Mouse (Mus musculus) midbrain, embryonic 14.5 days (tissue): ENCODE data around the gene Dio1. TPM values are rescaled to one million over a fixed set of nuclear protein-coding genes. Genes with fewer than 3 reads are reported as not detected.

Experiments used
- ATAC-seq: fragments of 200-750 bp; cut with Nextera tagmentation; 2 replicates; pipeline ENCODE4 v1.8.0; 2017; ENCODE audit warnings: moderate number of reproducible peaks, moderate library complexity; ENCODE audit not compliant: low FRiP score, low TSS enrichment
- DNase-seq: peaks from one replicate; pipeline ENCODE4 v3.0.0-alpha.2; 2015
- H3K27ac ChIP-seq: fragments of 300-500 bp; sonication (generic); replicated peaks from 2 replicates; pipeline ENCODE4 v1.5.1; 2014; ENCODE audit warnings: mild to moderate bottlenecking, low read depth, low read length, moderate library complexity
- H3K27me3 ChIP-seq: fragments of 300-500 bp; sonication (generic); 2 replicates; pipeline ENCODE4 v1.6.1; 2014; ENCODE audit warnings: low read length, control low read depth, mixed read lengths; ENCODE audit not compliant: control insufficient read depth, insufficient read depth
- H3K36me3 ChIP-seq: fragments of 300-500 bp; sonication (generic); 2 replicates; pipeline ENCODE4 v1.6.1; 2014; ENCODE audit warnings: low read length, control low read depth; ENCODE audit not compliant: control insufficient read depth, insufficient read depth
- H3K4me1 ChIP-seq: fragments of 300-500 bp; sonication (generic); 2 replicates; pipeline ENCODE4 v1.6.1; 2014; ENCODE audit warnings: mild to moderate bottlenecking, antibody characterized with exemption, low read length, control low read depth; ENCODE audit not compliant: control insufficient read depth, insufficient read depth
- H3K4me2 ChIP-seq: fragments of 300-500 bp; sonication (generic); 2 replicates; pipeline ENCODE4 v1.6.1; 2014; ENCODE audit warnings: mild to moderate bottlenecking, low read length, moderate library complexity
- H3K4me3 ChIP-seq: fragments of 300-500 bp; sonication (generic); replicated peaks from 2 replicates; pipeline ENCODE4 v1.5.1; 2014; ENCODE audit warnings: low read depth, low read length
- H3K9ac ChIP-seq: fragments of 300-500 bp; sonication (generic); replicated peaks from 2 replicates; pipeline ENCODE4 v1.6.1; 2014; ENCODE audit warnings: mild to moderate bottlenecking, low read length, moderate library complexity
- H3K9me3 ChIP-seq: fragments of 300-500 bp; sonication (generic); 2 replicates; pipeline ENCODE4 v1.6.1; 2016; ENCODE audit warnings: low read length, control low read depth, mixed read lengths; ENCODE audit not compliant: control insufficient read depth
- WGBS: fragments of 180-500 bp; shearing (Covaris S2); extraction: QIAGEN DNeasy Blood & Tissue Kit; methylation state at CpG from one replicate; pipeline ENCODE4 v1.1.7; 2014; 5-methylcytosine and 5-hydroxymethylcytosine counted together
- polyA plus RNA-seq: library from polyadenylated mRNA; unstranded; fragments of >200 nt; fragmentation: Nextera tagmentation; extraction: Ambion mirVana; gene quantifications from 2 replicates; pipeline ENCODE4 v1.2.1, GENCODE M21; 2014

The Dio1 gene
- polyA plus RNA-seq, 1 experiment from 2014 or later: not detected

DNA sequence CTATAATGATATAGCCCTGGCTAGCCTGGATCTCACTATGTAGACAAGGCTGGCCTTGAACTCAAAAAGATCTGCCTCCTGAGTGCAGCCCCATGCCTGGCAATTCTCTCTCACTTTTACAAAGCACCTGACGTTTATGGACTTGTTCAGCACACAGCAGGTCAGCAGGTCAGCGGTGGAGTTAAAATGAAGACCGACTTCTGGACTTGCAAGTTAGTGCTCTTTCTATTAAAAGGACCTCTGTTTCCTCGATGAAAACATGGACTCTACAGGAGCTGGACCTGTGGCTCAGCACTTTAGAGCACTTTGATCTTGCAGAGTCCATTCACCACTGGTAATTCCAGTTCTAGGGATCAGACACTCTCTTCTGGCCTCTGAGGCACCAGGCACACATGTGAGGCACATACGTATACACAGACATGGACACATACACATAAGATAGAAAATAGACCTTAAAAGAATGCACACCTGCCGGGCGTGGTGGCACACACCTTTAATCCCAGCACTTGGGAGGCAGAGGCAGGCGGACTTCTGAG is 8.8 kb downstream of the Dio1 start:
- Histone ChIP-seq H3K27me3 (no peaks in the 10 kb centered on the region), H3K9me3 (no peaks in the 10 kb centered on the region), H3K9ac (no peak overlapping the region), H3K4me3 (no peak overlapping the region), H3K27ac (no peak overlapping the region), H3K4me1 (no peaks in the 10 kb centered on the region), H3K36me3 (no peaks in the 10 kb centered on the region), H3K4me2 (no peak overlapping the region)
- WGBS: 84% methylated on average over 8 of the region's 8 CpGs
- no peak for ATAC-seq
- DNase-seq: no peak

DNA sequence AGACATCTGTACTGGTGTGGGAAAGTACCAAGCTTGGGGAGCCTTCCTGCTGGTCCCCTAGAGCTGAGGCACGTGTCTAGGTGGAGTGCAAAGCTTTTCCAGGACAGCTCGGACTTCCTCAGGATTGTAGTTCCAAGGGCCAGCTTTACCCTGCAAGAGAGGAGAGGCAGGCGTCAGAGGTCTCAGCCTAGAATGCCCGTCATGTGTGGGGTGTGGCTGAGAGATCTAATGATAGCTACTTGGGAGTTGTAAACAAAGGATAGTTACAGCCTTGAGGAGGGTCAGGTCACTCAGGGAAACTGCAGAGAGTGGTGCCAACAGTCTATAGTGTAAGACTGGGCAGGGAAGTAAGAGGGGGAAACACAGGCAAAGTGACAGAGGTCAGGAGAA is 14.7 kb downstream of the Dio1 start:
- no peaks in the 10 kb centered on the region for H3K27me3 ChIP-seq
- ATAC-seq (no peak), DNase-seq (no peak)
- 76% methylated on average over 4 of the region's 4 CpGs for WGBS
- H3K9ac ChIP-seq: no peak overlapping the region
- H3K4me1 ChIP-seq: no peaks in the 10 kb centered on the region
- no peak overlapping the region for H3K4me2 ChIP-seq
- H3K27ac ChIP-seq: no peak overlapping the region
- H3K9me3 ChIP-seq: no peaks in the 10 kb centered on the region
- no peak overlapping the region for H3K4me3 ChIP-seq
- H3K36me3 ChIP-seq: no peaks in the 10 kb centered on the region

DNA sequence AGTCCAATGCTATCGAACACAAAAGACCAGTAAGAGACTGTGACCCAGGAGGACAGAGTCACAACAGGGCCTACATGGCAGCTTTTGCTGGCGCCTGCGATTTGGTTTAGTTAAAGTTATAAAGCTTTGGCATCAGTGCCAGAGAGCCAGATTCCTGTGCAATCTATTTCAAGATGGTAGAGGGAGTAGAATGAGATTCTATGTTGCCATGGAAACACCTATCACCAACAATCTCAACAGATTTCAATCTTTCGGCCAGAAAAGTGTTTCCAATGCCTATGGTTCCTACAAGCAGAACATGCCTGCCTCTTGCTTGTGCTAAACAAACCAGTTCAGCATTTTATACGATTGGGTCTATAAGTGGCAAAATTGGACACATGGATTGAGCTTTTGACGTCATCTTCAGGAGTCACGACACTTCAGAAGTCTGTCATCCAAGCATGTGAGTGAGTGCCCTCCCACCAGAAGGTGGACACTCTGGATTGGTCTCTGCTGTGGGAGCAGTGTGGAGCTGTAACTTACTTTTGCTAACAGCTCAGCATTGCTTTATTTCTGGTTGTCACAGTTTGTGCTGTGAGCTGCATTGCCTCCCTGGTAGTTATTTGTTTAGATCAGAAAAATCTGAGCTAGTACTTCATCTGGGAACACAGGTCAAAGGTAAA is 15.2 kb downstream of the Dio1 start:
- Histone ChIP-seq H3K4me1 (no peaks in the 10 kb centered on the region), H3K36me3 (no peaks in the 10 kb centered on the region), H3K4me3 (no peak overlapping the region), H3K9me3 (no peaks in the 10 kb centered on the region), H3K9ac (no peak overlapping the region), H3K27me3 (no peaks in the 10 kb centered on the region), H3K27ac (no peak overlapping the region), H3K4me2 (no peak overlapping the region)
- WGBS: 86% methylated on average over 7 of the region's 7 CpGs
- no peak for ATAC-seq
- DNase-seq: peak; percentile 5

DNA sequence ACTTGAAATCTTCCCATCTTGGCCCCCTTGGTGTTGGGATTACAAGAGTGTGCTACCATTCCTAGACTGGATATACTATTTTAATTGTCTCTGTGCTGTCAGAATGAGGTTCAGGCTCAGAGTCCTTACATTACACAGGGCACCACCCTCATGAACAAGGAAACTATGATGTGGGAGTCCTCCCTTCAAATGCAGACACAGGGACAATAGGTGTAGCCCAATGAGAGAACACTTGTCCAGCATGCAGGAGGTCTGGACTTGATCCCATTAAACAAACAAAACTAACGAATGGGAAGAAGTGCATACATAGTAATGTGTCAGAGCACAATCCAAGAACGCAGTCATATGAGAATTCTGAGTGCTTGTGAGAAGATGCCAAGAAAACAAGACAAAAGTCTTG is 19.5 kb downstream of the Dio1 start:
- no peak overlapping the region for H3K9ac ChIP-seq
- no peak overlapping the region for H3K4me3 ChIP-seq
- H3K9me3 ChIP-seq: no peaks in the 10 kb centered on the region
- no peaks in the 10 kb centered on the region for H3K4me1 ChIP-seq
- DNase-seq (no peak), ATAC-seq (no peak)
- WGBS: 92% methylated on average over 2 of the region's 2 CpGs
- H3K4me2 ChIP-seq: no peak overlapping the region
- H3K36me3 ChIP-seq: no peaks in the 10 kb centered on the region
- H3K27ac ChIP-seq: no peak overlapping the region
- H3K27me3 ChIP-seq: no peaks in the 10 kb centered on the region

DNA sequence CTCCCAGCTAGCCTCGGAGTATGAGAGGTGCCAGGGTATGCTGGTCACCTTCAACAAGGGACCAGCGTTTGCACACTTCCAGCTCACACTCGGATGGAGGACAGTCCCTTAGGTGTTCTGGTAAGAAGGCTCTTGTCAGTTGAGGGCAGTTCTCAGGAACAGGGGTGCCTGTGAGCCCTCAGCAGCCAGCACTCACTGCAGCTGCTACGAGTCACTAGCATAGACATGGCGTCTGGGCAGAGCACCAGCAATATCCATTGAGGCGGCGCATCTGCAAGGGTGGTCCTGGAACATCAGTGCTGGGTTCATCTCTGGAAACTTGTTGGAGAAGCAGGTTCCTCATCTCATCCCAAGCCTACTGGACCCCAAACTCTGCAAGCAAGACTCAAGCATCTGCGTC is 20.6 kb downstream of the Dio1 start:
- H3K27me3 ChIP-seq: no peaks in the 10 kb centered on the region
- no peak for DNase-seq

DNA sequence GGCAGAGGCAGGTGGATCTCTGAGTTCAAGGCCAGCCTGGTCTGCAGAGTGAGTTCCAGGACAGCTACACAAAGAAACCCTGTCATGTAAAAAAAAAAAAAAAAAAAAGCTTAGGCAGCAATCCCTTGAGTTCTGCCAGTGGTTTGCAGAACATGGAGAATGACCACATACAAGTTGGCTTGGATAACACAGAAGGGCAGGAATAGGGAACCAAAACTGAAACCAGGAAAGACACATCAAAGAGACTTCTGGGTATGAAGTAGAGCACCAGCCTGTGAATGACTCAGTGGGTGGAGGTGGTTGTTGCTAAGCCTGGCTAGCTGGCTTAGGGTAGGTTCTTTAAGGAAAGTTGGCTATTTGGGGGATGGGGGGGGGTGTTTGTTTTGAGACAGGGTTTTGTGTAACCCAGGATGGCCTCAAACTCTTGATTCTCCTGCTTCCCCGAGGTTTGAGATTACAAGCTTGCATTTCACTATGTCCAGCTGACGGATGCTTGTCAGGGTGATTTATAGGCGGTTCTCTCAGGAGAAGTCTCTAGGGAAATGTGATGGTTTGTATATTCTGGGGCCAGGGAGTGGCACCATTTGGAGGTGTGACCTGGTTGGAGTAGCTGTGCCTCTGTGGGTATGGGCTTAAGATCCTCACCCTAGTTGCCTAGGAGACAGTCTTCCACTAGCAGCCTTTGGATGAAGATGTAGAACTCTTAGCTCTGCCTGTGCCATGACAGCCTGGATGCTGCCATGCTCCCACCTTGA is 21.3 kb downstream of the Dio1 start:
- no peak overlapping the region for H3K9ac ChIP-seq
- WGBS: 85% methylated on average over 3 of the region's 3 CpGs
- no peak overlapping the region for H3K4me3 ChIP-seq
- H3K36me3 ChIP-seq: 0 out of 2 replicates have a peak, but pooled peaks cover 4% of the 10 kb centered on the region
- H3K4me2 ChIP-seq: no peak overlapping the region
- no peaks in the 10 kb centered on the region; the same call in 1 of the 2 replicates for H3K27me3 ChIP-seq
- no peaks in the 10 kb centered on the region for H3K4me1 ChIP-seq
- no peak for ATAC-seq
- H3K27ac ChIP-seq: no peak overlapping the region
- no peak for DNase-seq
- H3K9me3 ChIP-seq: no peaks in the 10 kb centered on the region

More for the DNA sequence above, 20.6 kb downstream of the Dio1 start:
- Histone ChIP-seq H3K9ac (no peak overlapping the region), H3K9me3 (no peaks in the 10 kb centered on the region), H3K36me3 (no peaks in the 10 kb centered on the region), H3K27ac (no peak overlapping the region), H3K4me3 (no peak overlapping the region), H3K4me2 (no peak overlapping the region), H3K4me1 (no peaks in the 10 kb centered on the region)
- 92% methylated on average over 8 of the region's 8 CpGs for WGBS
- ATAC-seq: no peak

DNA sequence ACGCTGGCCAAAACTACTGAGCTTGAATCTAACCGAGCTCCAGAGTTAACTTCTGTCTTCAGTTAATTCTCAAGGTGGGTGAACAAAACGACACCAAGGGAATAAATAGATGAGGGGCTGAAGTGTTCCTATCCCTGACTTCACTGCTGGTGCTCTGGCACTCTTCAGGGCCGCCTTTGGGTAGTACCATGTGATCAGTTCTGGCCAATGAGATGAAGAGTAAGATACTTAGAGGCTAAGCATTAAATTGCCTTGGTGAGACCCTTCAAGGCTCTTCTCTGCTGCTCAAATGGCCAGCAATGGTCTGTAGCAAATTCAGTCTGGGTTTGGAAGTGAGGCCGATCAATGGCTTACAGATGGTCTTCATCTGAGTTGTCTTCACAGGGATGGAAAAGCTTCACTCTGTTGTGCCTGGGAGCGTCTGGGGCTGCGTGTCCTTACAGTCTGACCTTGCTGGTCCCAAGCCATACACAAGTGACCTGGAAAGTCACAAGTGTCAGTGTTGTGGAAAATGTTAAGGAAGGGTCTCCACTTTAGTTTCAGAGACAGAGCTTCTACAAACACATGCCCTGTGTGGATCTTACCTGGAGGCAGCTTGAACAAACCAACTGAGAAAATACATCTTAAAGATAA is 26.0 kb downstream of the Dio1 start:
- Histone ChIP-seq H3K27me3 (peaks cover 4% of the 10 kb centered on the region; the same call in 1 of the 2 replicates), H3K4me1 (peaks cover 9% of the 10 kb centered on the region; the same call in 1 of the 2 replicates), H3K4me3 (no peak overlapping the region), H3K9ac (no peak overlapping the region), H3K27ac (no peak overlapping the region), H3K9me3 (no peaks in the 10 kb centered on the region), H3K4me2 (no peak overlapping the region), H3K36me3 (peaks cover 10% of the 10 kb centered on the region)
- WGBS: 84% methylated on average over 7 of the region's 7 CpGs
- no peak for DNase-seq
- no peak for ATAC-seq

DNA sequence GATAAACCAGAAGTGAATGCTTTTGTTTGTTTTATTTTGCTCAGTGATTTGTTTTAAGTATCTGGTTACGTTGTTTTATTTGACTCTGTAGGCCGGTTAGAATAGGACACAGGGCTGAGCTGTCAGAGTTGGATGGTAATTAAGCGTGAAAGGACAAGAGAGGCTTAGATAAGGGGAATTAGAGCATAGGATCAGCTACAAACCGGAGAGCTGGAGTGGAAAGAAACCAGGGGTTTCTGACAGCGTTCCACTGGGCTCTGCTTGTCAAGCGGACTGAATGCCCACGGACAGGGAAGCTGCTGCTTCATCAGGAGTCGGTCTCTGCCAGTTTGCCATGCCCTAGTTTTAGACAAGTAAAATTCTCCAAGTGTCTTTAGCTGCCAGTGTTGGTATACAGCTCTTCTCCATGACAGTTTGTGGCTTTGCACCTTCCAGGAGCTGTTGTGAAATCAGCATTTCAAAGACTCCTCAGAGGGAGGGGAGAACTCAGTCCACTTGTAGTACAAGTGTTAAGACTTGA is 28.7 kb downstream of the Dio1 start:
- H3K9me3 ChIP-seq: no peaks in the 10 kb centered on the region
- peaks cover 4% of the 10 kb centered on the region; the same call in 1 of the 2 replicates for H3K27me3 ChIP-seq
- H3K36me3 ChIP-seq: peaks cover 16% of the 10 kb centered on the region
- peak overlapping the region; percentile 52; the same call in 1 of the 2 replicates for H3K27ac ChIP-seq
- no peak overlapping the region for H3K9ac ChIP-seq
- H3K4me2 ChIP-seq: peak overlapping the region; percentile 18
- DNase-seq: peak; percentile 65
- peak; percentile 48; the same call in 1 of the 2 replicates for ATAC-seq
- WGBS: 3% methylated on average over 8 of the region's 8 CpGs
- H3K4me3 ChIP-seq: no peak overlapping the region
- H3K4me1 ChIP-seq: peaks cover 9% of the 10 kb centered on the region; the same call in 1 of the 2 replicates
